Mouse (Mus musculus) heart, adult 2 months (tissue): ENCODE measurements around the gene Tmem183a.

Experiments
- CTCF ChIP-seq: fragments of 200-600 bp; IDR thresholded peaks from 2 replicates; pipeline ENCODE4 v1.8.1; 2022; ENCODE audit warnings: antibody characterized with exemption, mild to moderate bottlenecking, moderate library complexity
- POLR2A ChIP-seq: fragments of 200-500 bp; IDR thresholded peaks from 2 replicates; pipeline ENCODE4 v1.6.1; 2011; ENCODE audit warnings: mild to moderate bottlenecking, low read depth, low read length, control low read depth; ENCODE audit not compliant: insufficient read depth

- TF ChIP-seq CTCF (no peak), POLR2A (no peak)
Measured at GRCm38 (mm10) chr1:134385666-134386065, 23.9 kb upstream of the Tmem183a start, which contains the start of gene 4933406M09Rik.
